Mouse (Mus musculus) liver, embryonic 14 days (tissue): ENCODE data around the gene Adipoq. TPM values are rescaled to one million over a fixed set of nuclear protein-coding genes. Genes with fewer than 3 reads are reported as not detected.

ENCODE experiments used
- polyA plus RNA-seq: library from polyadenylated mRNA; depleted of rRNA; stranded (reverse); fragments of >200 nt; gene quantifications from 2 replicates; pipeline ENCODE4 v1.2.3, GENCODE M21; 2012; rRNA removed

Gene Adipoq
- 0.09 TPM in 1 of 2 replicates, not detected in the other for polyA plus RNA-seq

DNA sequence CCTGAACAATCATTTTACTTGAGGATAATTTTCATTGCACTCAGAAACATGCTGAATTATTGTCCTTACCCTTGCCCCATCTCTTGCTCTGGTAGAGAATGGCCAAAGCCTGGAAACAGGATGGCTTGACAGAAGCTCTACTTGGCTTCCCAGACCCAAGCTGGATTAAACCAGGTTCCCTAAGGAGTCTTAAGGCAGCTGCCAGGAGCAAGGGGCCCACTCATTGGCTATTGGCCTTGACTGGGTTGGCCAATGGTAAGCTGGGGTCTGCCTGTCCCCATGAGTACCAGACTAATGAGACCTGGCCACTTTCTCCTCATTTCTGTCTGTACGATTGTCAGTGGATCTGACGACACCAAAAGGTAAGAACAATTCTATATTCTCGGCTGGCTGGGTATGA, at the start of gene Adipoq:
Adipoq (plus strand) TSS at position 257 of the 400 bp plus-strand sequence.

GRCm38 (mm10) chr16:23107231-23107942, 38.9 kb upstream of the Adipoq start, which contains the start of gene Eif4a2:
Eif4a2 (plus strand) TSS chr16:23107444.

DNA sequence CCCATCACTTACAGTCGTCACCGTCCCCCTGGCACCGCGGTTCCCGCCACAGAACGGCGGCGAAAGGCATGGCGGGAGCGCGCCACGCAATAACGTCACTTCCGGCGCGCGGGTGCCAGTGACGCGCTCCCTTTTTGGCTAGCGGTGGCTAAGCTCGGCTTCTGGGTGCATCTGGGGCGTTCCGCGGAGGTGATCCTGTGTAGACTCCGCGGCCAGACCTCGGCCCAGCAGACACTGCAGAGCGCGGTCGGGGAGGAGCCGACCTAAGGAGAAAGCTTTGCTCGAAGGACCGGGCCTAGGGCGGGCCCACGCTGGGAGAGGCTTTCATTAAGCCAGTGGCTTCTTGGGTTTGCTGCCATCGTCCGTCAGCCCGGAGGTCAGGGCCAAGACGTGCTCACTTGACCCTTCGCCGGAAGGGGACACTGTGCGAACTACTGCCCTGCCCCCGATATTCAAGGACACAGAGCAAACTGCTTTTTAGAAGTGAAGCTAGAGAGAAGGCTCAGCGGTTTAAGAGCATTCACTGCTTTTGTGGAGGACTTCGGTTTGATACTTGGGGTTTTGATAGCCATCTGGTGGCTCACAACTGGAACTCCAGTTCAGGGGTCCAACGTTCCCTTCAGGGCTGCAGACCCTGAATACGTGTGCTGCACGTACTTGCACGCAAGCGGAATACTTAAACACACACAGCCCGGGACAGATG, 18.5 kb upstream of the Adipoq start, which contains the start of gene Rfc4:
Rfc4 (minus strand) TSS at position 65 of the 703 bp plus-strand sequence.

Other genes starting within 250 kb of the Adipoq start
- gene Fetub, start 228.2 kb upstream of the Adipoq start, polyA plus RNA-seq, result 1.2 and 1.5 TPM in 2 replicates
- gene Hrg, start 195.5 kb upstream of the Adipoq start, polyA plus RNA-seq, result 0.24 and 0.31 TPM in 2 replicates
- gene Kng2, start 117.1 kb upstream of the Adipoq start, polyA plus RNA-seq, result 13.2 and 14.6 TPM in 2 replicates
- gene Kng1, start 88.7 kb upstream of the Adipoq start, polyA plus RNA-seq, result 215 and 238 TPM in 2 replicates
- 187 and 193 TPM in 2 replicates for gene Eif4a2, start 39.1 kb upstream of the Adipoq start, polyA plus RNA-seq
- gene Rfc4, start 18.8 kb upstream of the Adipoq start, polyA plus RNA-seq, result 12.7 and 24.7 TPM in 2 replicates
- 10.6 and 11.8 TPM in 2 replicates for gene St6gal1, start 78.2 kb downstream of the Adipoq start, polyA plus RNA-seq